Mouse (Mus musculus): ENCODE results near the gene Foxa2. TPM values are rescaled to one million over a fixed set of nuclear protein-coding genes. Genes with fewer than 3 reads are reported as not detected.

Foxa2 gene
- polyA plus RNA-seq, 2 experiments = 2.8 to 3.2 TPM

DNA sequence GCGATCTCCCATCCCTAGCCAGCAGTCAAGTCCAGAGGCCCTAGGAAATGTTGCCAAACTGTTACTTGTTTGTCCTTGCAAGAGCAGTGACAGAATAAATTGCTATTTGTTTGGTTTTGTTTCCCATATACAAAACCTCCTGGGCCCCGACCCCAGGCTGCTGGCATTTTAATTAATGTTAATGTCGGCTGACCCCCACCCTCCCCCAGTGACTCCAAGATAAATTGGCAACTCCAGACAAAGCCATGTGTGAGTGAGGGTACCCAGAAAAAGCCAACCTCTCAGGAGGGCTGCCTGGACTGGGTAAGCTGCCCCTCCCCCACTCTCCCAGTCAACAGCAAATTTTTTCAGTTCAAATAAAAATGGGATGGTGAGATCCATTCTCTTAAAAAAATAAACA lies 26.6 kb downstream of the Foxa2 start:
- H3K27me3 ChIP-seq (ENCODE audit: control insufficient read depth, insufficient read depth, low read length) = no peaks in the 10 kb centered on the region
- DNase-seq (ENCODE audit: low read depth in 3 of 3, low spot score in 3 of 3) (no peak), ATAC-seq (ENCODE audit: insufficient read depth) (no peak)
- no peak overlapping the region for H3K4me2 ChIP-seq (ENCODE audit: low read depth)
- TF ChIP-seq EP300 (IDR thresholded peaks at IDR 0.05; ENCODE audit: low read depth) (no peak), CTCF (IDR thresholded peaks at IDR 0.05; ENCODE audit: low read depth) (no peak)
- no peaks in the 10 kb centered on the region for H3K9me3 ChIP-seq (ENCODE audit: control insufficient read depth, low read length)
- no peak overlapping the region for H3K27ac ChIP-seq
- H3K36me3 ChIP-seq (replicated peaks; ENCODE audit: control insufficient read depth, insufficient read depth, low read depth) = no peaks in the 10 kb centered on the region
- WGBS (ENCODE audit: insufficient replicate concordance) = 38% methylated on average over 3 of the region's 3 CpGs
- no peak overlapping the region for H3K9ac ChIP-seq (replicated peaks)
- no peak overlapping the region for H3K4me3 ChIP-seq (ENCODE audit: insufficient read depth in 1 of 2, low read depth in 2 of 2, low read length in 2 of 2)
- H3K4me1 ChIP-seq (replicated peaks; ENCODE audit: control insufficient read depth in 2 of 2, insufficient read depth in 2 of 2, low read length in 1 of 2) = no peaks in the 10 kb centered on the region

DNA sequence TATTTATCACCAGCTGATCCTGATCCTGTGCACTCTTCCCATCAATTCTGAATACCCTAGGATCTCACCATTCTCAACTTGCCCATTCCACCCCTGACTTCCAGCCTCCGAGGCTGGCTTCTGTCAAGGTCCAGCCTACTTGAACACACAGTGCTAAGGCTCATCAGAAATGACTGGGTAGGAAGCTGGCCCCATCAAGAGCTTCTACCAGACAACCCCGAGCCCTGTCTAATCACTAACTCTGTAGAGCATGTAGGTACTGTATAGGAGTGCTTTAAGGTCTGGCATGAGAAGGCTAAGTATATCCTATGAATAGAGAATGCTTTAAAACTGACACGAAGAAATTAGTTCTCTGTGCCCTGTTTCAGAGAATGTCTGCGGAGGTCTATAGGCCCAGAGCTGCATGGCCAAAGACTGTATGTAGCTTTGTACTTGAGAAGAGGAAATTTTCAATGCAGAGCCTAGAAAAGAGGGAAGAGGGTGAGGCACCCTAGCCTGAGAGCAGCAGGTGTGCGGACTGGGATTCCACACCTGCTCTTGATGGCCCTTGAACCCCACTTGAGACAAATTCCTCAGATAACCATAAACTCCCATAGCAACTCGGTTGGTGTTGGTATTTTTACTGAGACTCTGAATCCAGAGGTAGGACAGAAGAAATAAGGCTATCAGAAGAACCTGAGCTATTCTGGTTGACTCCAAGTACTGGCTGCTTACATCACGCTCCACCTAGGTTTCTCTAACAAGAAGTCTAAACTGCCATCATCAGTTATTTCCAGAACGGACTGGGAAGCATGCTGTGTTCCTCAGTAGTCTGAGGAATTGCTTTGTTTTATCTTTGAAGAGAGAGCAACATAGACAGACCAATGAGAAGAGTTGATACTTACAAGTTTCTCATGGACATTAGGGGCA lies 28.7 kb downstream of the Foxa2 start:
- no peaks in the 10 kb centered on the region for H3K36me3 ChIP-seq (replicated peaks; ENCODE audit: control insufficient read depth, insufficient read depth, low read depth)
- H3K4me3 ChIP-seq (ENCODE audit: insufficient read depth in 1 of 2, low read depth in 2 of 2, low read length in 2 of 2) = no peak overlapping the region
- H3K27me3 ChIP-seq (ENCODE audit: control insufficient read depth, insufficient read depth, low read length) = no peaks in the 10 kb centered on the region
- no peaks in the 10 kb centered on the region; a peak in 1 of 4 replicates for H3K4me1 ChIP-seq (replicated peaks; ENCODE audit: control insufficient read depth in 2 of 2, insufficient read depth in 2 of 2, low read length in 1 of 2)
- no peak overlapping the region for H3K9ac ChIP-seq (replicated peaks)
- no peak for ATAC-seq (ENCODE audit: insufficient read depth)
- WGBS (ENCODE audit: insufficient replicate concordance) = 58% methylated on average over 8 of the region's 8 CpGs
- no peak overlapping the region for H3K27ac ChIP-seq
- no peaks in the 10 kb centered on the region for H3K9me3 ChIP-seq (ENCODE audit: control insufficient read depth, low read length)
- no peak overlapping the region for H3K4me2 ChIP-seq (ENCODE audit: low read depth)
- TF ChIP-seq EP300 (IDR thresholded peaks at IDR 0.05; ENCODE audit: low read depth) (no peak), CTCF (IDR thresholded peaks at IDR 0.05; ENCODE audit: low read depth) (no peak)
- no peak for DNase-seq (ENCODE audit: low read depth in 3 of 3, low spot score in 3 of 3)

GRCm38 (mm10) chr2:148013382-148013781 lies 33.4 kb downstream of the Foxa2 start:
- WGBS (ENCODE audit: insufficient replicate concordance) = 29% methylated on average over 3 of the region's 3 CpGs
- H3K9ac ChIP-seq (replicated peaks) = no peak overlapping the region
- H3K27me3 ChIP-seq (ENCODE audit: control insufficient read depth, insufficient read depth, low read length) = no peaks in the 10 kb centered on the region
- H3K27ac ChIP-seq = no peak overlapping the region
- no peak overlapping the region for H3K4me2 ChIP-seq (ENCODE audit: low read depth)
- DNase-seq (ENCODE audit: low read depth in 3 of 3, low spot score in 3 of 3) (no peak), ATAC-seq (ENCODE audit: insufficient read depth) (no peak)
- no peaks in the 10 kb centered on the region for H3K36me3 ChIP-seq (replicated peaks; ENCODE audit: control insufficient read depth, insufficient read depth, low read depth)
- TF ChIP-seq EP300 (IDR thresholded peaks at IDR 0.05; ENCODE audit: low read depth) (no peak), CTCF (IDR thresholded peaks at IDR 0.05; ENCODE audit: low read depth) (no peak)
- no peak overlapping the region for H3K4me3 ChIP-seq (ENCODE audit: insufficient read depth in 1 of 2, low read depth in 2 of 2, low read length in 2 of 2)
- H3K4me1 ChIP-seq (replicated peaks; ENCODE audit: control insufficient read depth in 2 of 2, insufficient read depth in 2 of 2, low read length in 1 of 2) = no peaks in the 10 kb centered on the region; a peak in 1 of 4 replicates
- no peaks in the 10 kb centered on the region for H3K9me3 ChIP-seq (ENCODE audit: control insufficient read depth, low read length)

- DNase-seq (ENCODE audit: low read depth in 3 of 3, low spot score in 3 of 3) (no peak), ATAC-seq (ENCODE audit: insufficient read depth) (no peak)
- Histone ChIP-seq H3K27me3 (ENCODE audit: control insufficient read depth, insufficient read depth, low read length) (no peaks in the 10 kb centered on the region), H3K4me3 (ENCODE audit: insufficient read depth in 1 of 2, low read depth in 2 of 2, low read length in 2 of 2) (no peak overlapping the region), H3K4me2 (ENCODE audit: low read depth) (no peak overlapping the region), H3K4me1 (replicated peaks; ENCODE audit: control insufficient read depth in 2 of 2, insufficient read depth in 2 of 2, low read length in 1 of 2) (no peaks in the 10 kb centered on the region; a peak in 1 of 4 replicates), H3K9me3 (ENCODE audit: control insufficient read depth, low read length) (no peaks in the 10 kb centered on the region), H3K27ac (no peak overlapping the region), H3K9ac (replicated peaks) (no peak overlapping the region), H3K36me3 (replicated peaks; ENCODE audit: control insufficient read depth, insufficient read depth, low read depth) (no peaks in the 10 kb centered on the region)
- WGBS (ENCODE audit: insufficient replicate concordance) = 58% methylated on average over 4 of the region's 4 CpGs
- no peak for TF ChIP-seq CTCF (IDR thresholded peaks at IDR 0.05; ENCODE audit: low read depth)
- TF ChIP-seq EP300 (IDR thresholded peaks at IDR 0.05; ENCODE audit: low read depth) = no peak
Observed at GRCm38 (mm10) chr2:148009049-148009448, 37.7 kb downstream of the Foxa2 start.

Data from liver, embryonic 14.5 days (tissue).